Mouse (Mus musculus): ENCODE data around the gene Nynrin. TPM values are rescaled to one million over a fixed set of nuclear protein-coding genes. Genes with fewer than 3 reads are reported as not detected.

The Nynrin gene
- polyA plus RNA-seq, 1 experiment from 2014 or later: 5.8 TPM

DNA sequence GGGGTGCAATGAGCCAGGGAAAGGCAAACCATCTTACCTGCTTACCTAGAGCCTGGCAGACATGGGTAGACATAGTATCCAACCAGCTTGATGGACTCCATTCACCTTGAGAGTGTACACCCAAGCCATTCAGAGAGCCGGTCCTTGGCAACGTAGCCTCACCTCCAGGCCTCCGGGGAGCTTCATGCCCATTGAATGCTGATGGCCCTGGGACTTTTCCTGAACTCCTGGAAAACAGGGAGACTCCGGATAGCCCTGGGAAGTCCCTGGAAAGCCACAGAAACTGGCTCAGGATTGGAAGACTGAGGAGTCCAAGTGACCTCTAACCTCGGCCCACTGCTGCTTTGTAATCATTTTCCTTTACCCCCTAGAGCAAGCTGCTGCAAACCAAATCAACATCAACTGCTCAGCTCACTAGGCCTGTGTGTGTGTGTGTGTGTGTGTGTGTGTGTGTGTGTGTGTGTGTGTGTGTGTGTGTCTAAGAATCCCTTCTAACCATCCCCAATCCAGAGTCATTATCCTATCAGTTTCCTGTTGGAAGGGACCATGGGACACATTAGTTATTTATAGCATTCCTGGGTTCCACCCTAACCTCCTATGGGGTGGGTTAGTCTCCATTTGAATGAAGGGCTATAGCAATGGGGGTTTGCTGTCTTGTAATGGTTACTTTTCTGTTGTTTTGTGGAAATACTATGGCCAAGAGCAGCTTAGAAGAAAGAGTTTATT is 18.8 kb upstream of the Nynrin start:
- no peak for ATAC-seq (ENCODE audit: low read depth)
- WGBS: 87% methylated on average over 5 of the region's 5 CpGs

DNA sequence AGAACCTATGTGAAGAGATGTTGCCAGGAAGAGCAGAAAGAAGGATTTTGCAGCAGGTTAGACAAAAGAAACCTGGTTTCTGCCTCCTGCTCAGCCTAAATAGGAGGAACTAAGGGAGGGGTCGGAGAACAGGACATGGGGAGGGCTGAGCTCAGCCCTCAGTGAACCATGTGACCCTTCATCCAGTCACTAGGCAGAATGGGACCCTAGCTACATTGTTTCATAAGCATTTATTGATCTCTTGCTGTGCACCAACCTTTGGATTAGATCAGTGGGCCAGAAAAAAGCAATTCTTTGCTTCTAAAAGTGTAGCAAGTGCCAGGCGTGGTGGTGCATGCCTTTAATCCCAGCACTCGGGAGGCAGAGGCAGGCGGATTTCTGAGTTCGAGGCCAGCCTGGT is 15.5 kb upstream of the Nynrin start:
- no peak overlapping the region for H3K4me3 ChIP-seq (ENCODE audit: low read depth, low read length)
- no peak for ATAC-seq (ENCODE audit: low read depth)
- no peaks in the 10 kb centered on the region for H3K36me3 ChIP-seq (ENCODE audit: control insufficient read depth, insufficient read depth, low read length)
- WGBS: 87% methylated on average over 4 of the region's 5 CpGs
- no peaks in the 10 kb centered on the region for H3K4me1 ChIP-seq (ENCODE audit: control insufficient read depth, insufficient read depth, low read length)
- no peaks in the 10 kb centered on the region for H3K27me3 ChIP-seq (ENCODE audit: control insufficient read depth, insufficient read depth, low read length)
- no peak overlapping the region for H3K27ac ChIP-seq (ENCODE audit: low read depth, low read length)
- no peak overlapping the region for H3K4me2 ChIP-seq (ENCODE audit: low read depth, low read length)
- no peaks in the 10 kb centered on the region for H3K9me3 ChIP-seq (ENCODE audit: control insufficient read depth, low read length)
- no peak overlapping the region for H3K9ac ChIP-seq (replicated peaks; ENCODE audit: low read depth, low read length)

More for the DNA sequence above, 18.8 kb upstream of the Nynrin start:
- Histone ChIP-seq H3K4me2 (ENCODE audit: low read depth, low read length) (no peak overlapping the region), H3K36me3 (ENCODE audit: control insufficient read depth, insufficient read depth, low read length) (no peaks in the 10 kb centered on the region), H3K9me3 (ENCODE audit: control insufficient read depth, low read length) (no peaks in the 10 kb centered on the region), H3K4me3 (ENCODE audit: low read depth, low read length) (no peak overlapping the region), H3K4me1 (ENCODE audit: control insufficient read depth, insufficient read depth, low read length) (no peaks in the 10 kb centered on the region), H3K9ac (replicated peaks; ENCODE audit: low read depth, low read length) (no peak overlapping the region), H3K27me3 (ENCODE audit: control insufficient read depth, insufficient read depth, low read length) (no peaks in the 10 kb centered on the region), H3K27ac (ENCODE audit: low read depth, low read length) (no peak overlapping the region)

DNA sequence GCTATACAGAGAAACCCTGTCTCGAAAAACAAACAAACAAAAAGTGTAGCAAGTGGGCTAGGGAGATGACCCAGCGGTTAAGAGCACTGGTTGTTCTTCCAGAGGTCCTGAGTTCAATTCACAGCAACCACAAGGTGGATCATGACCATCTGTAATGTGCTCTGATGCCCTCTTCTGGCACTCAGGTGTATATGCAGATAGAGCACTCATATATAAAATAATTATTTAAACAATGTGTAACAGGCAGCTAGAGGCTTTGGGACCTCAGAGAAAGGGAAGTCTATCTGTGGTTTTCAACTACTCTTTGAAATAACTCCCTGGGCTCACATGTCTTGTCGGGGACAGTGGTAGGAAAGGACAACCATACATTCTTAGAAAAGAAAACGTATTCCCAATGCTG is 15.1 kb upstream of the Nynrin start:
- ATAC-seq (ENCODE audit: low read depth): no peak
- WGBS: 90% methylated on average over 4 of the region's 4 CpGs
- H3K36me3 ChIP-seq (ENCODE audit: control insufficient read depth, insufficient read depth, low read length): no peaks in the 10 kb centered on the region
- no peaks in the 10 kb centered on the region for H3K27me3 ChIP-seq (ENCODE audit: control insufficient read depth, insufficient read depth, low read length)
- H3K4me2 ChIP-seq (ENCODE audit: low read depth, low read length): no peak overlapping the region
- H3K9ac ChIP-seq (replicated peaks; ENCODE audit: low read depth, low read length): no peak overlapping the region
- H3K4me1 ChIP-seq (ENCODE audit: control insufficient read depth, insufficient read depth, low read length): no peaks in the 10 kb centered on the region
- H3K4me3 ChIP-seq (ENCODE audit: low read depth, low read length): no peak overlapping the region
- no peaks in the 10 kb centered on the region for H3K9me3 ChIP-seq (ENCODE audit: control insufficient read depth, low read length)
- no peak overlapping the region for H3K27ac ChIP-seq (ENCODE audit: low read depth, low read length)

DNA sequence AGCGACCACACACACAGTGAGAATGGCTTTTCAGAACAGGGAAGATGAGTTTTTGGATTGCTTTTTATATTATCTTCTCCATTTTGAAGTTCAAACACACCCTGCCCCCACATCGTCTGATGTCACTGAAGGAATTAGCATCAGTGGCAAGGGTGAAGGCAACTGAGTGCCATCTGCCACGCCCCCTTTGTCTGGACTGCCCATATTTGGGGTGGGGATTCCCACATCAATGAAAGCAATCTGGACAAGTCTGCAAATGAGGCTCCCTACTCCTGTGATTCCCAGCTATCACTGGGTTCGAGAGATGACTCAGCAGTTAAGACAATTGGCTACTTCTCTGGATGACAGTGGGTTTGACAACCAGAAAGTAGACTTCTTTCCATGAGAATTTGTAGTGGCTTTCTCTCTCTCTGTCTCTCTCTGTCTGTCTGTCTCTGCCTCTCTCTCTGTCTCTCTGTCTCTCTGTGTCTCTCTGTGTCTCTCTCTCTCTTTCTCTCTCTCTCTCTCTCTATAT is 12.9 kb upstream of the Nynrin start:
- no peak overlapping the region for H3K4me2 ChIP-seq (ENCODE audit: low read depth, low read length)
- no peaks in the 10 kb centered on the region for H3K27me3 ChIP-seq (ENCODE audit: control insufficient read depth, insufficient read depth, low read length)
- H3K36me3 ChIP-seq (ENCODE audit: control insufficient read depth, insufficient read depth, low read length): no peaks in the 10 kb centered on the region
- no peaks in the 10 kb centered on the region for H3K4me1 ChIP-seq (ENCODE audit: control insufficient read depth, insufficient read depth, low read length)
- 52% methylated on average over 4 of the region's 4 CpGs for WGBS
- H3K4me3 ChIP-seq (ENCODE audit: low read depth, low read length): no peak overlapping the region
- no peak for ATAC-seq (ENCODE audit: low read depth)
- H3K9ac ChIP-seq (replicated peaks; ENCODE audit: low read depth, low read length): no peak overlapping the region
- no peaks in the 10 kb centered on the region for H3K9me3 ChIP-seq (ENCODE audit: control insufficient read depth, low read length)
- H3K27ac ChIP-seq (ENCODE audit: low read depth, low read length): no peak overlapping the region

DNA sequence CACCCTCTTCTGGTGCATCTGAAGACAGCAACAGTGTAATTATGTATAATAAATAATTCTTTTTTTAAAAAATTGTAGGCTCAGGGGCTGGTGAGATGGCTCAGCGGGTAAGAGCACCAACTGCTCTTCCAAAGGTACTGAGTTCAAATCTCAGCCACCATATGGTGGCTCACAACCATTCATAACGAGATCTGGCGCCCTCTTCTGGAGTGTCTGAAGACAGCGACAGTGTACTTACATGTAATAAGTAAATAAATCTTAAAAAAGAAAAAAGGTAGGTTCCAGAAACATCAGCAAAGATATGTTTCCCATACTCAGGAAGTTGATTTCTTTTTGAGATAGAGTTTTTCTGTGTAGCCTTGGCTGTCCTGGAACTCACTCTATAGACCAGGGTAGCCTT is 11.0 kb upstream of the Nynrin start:
- Histone ChIP-seq H3K9ac (replicated peaks; ENCODE audit: low read depth, low read length) (no peak overlapping the region), H3K27me3 (ENCODE audit: control insufficient read depth, insufficient read depth, low read length) (no peaks in the 10 kb centered on the region), H3K36me3 (ENCODE audit: control insufficient read depth, insufficient read depth, low read length) (no peaks in the 10 kb centered on the region), H3K4me3 (ENCODE audit: low read depth, low read length) (no peak overlapping the region), H3K4me2 (ENCODE audit: low read depth, low read length) (no peak overlapping the region), H3K27ac (ENCODE audit: low read depth, low read length) (no peak overlapping the region), H3K9me3 (ENCODE audit: control insufficient read depth, low read length) (no peaks in the 10 kb centered on the region), H3K4me1 (ENCODE audit: control insufficient read depth, insufficient read depth, low read length) (no peaks in the 10 kb centered on the region)
- ATAC-seq (ENCODE audit: low read depth): no peak
- WGBS: 77% methylated on average over 4 of the region's 4 CpGs

DNA sequence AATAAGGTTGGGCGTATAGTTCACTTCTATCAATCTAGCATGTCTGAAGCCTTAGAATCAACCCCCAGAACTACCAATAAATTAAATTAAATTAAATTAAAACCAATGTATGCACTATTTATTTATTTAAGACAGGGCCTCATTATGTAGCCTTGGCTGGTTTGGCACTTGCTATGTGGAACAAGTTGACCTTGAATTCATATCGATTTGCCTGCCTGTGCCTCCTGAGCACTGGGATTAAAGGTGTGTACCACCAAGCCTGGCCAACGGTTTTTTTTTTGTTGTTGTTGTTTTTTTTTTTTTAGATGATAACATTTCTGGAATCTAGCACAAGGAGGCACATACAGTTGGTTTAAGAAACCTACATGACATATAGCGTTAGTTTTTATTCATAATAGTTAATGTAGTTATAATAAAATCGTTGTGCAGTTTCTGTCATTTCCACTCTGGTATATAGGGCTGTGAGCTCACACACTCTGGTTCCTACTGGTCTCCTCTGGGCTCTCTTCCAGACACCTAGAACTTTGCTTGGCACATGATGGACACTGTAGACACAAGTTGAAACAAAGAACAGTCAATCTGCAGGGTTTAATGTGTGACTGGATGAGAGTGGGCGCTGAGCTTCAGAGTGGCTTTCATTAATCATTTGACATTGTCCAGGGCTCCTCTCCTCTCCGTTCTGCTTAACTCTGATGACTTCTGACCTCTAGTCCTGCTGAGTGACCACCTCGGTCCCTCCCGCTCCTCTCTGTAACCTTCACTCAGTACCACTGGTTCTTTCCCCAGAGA is 8.1 kb upstream of the Nynrin start:
- no peaks in the 10 kb centered on the region for H3K27me3 ChIP-seq (ENCODE audit: control insufficient read depth, insufficient read depth, low read length)
- no peaks in the 10 kb centered on the region for H3K9me3 ChIP-seq (ENCODE audit: control insufficient read depth, low read length)
- no peak overlapping the region for H3K4me2 ChIP-seq (ENCODE audit: low read depth, low read length)
- no peak for ATAC-seq (ENCODE audit: low read depth)
- H3K27ac ChIP-seq (ENCODE audit: low read depth, low read length): no peak overlapping the region
- H3K36me3 ChIP-seq (ENCODE audit: control insufficient read depth, insufficient read depth, low read length): no peaks in the 10 kb centered on the region
- WGBS: 80% methylated on average over 9 of the region's 9 CpGs
- H3K4me1 ChIP-seq (ENCODE audit: control insufficient read depth, insufficient read depth, low read length): no peaks in the 10 kb centered on the region
- H3K4me3 ChIP-seq (ENCODE audit: low read depth, low read length): no peak overlapping the region
- H3K9ac ChIP-seq (replicated peaks; ENCODE audit: low read depth, low read length): no peak overlapping the region

DNA sequence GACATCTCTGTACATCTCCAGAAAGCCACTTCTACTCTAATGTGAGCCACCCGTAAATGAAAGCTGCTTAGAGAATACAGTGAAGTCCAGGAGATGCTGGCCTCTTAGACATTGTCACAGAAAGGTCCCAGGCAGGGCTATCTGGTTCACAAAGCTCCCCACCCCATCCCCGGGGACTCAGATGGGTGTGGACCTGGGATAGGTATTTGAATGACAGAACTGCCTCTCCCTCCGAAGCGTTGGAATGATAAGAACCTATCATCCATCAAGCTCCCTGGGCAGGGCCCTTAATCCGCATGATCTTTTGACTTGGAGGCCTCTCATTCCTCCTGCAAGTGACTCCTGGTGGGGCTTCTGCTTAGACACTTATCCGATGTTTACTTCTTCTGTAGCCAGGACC is 2.9 kb upstream of the Nynrin start:
- no peak overlapping the region for H3K4me2 ChIP-seq (ENCODE audit: low read depth, low read length)
- no peak overlapping the region for H3K4me3 ChIP-seq (ENCODE audit: low read depth, low read length)
- peaks cover 11% of the 10 kb centered on the region; the same call in 1 of the 2 replicates for H3K4me1 ChIP-seq (ENCODE audit: control insufficient read depth, insufficient read depth, low read length)
- no peak overlapping the region for H3K27ac ChIP-seq (ENCODE audit: low read depth, low read length)
- H3K27me3 ChIP-seq (ENCODE audit: control insufficient read depth, insufficient read depth, low read length): no peaks in the 10 kb centered on the region
- H3K9ac ChIP-seq (replicated peaks; ENCODE audit: low read depth, low read length): no peak overlapping the region
- ATAC-seq (ENCODE audit: low read depth): no peak
- H3K9me3 ChIP-seq (ENCODE audit: control insufficient read depth, low read length): no peaks in the 10 kb centered on the region
- H3K36me3 ChIP-seq (ENCODE audit: control insufficient read depth, insufficient read depth, low read length): no peaks in the 10 kb centered on the region
- WGBS: 75% methylated on average over 6 of the region's 6 CpGs

DNA sequence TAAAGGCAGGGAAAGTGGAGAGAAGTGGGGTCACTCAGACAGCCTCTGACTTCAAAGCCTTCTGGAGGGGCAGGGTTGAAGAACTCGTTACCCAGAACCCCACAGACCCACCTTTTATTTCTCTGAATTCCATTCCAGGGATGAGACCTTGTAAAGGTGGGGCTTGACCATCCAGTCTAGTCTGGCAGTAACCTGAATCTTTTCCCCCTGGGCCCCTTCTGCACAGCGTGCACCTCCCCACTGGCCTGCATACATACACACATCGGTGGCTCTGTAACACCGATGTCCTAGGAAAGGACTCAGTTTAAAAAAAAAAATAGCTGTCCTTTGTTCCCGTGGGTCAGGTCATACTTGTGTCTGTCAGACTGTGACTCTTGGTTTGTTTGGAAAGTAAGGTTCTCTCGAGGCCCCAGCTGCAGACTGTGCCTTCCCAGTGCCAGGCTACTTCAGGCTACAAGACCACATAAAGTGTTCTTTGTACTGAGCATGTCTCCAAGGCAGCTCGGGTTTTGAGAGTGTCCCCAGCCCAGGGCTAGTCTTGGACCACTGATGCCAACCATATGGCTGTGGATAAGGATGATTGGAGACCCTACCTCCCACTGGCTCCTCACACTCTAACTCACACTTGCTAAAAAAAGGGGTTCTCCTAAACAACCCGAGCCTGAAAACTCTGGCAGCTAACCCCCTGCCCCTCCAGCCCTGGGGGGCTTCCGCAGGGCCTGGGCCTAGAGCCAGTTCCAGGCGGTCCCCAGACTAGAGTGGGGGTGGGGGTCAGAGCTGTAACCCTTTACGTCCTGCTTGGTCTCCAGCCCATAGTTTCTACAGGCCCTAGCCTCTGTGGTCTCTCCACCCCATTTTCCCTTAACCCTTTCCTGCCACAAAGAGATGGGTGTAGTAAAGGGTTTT is 911 bp upstream of the Nynrin start:
- H3K9ac ChIP-seq (replicated peaks; ENCODE audit: low read depth, low read length): no peak overlapping the region
- H3K27ac ChIP-seq (ENCODE audit: low read depth, low read length): peak overlapping the region; percentile 78
- peaks cover 22% of the 10 kb centered on the region for H3K4me1 ChIP-seq (ENCODE audit: control insufficient read depth, insufficient read depth, low read length)
- ATAC-seq (ENCODE audit: low read depth): peak; percentile 77
- peak overlapping the region; percentile 57 for H3K4me3 ChIP-seq (ENCODE audit: low read depth, low read length)
- WGBS: 4% methylated on average over 11 of the region's 11 CpGs
- no peaks in the 10 kb centered on the region for H3K27me3 ChIP-seq (ENCODE audit: control insufficient read depth, insufficient read depth, low read length)
- no peaks in the 10 kb centered on the region for H3K9me3 ChIP-seq (ENCODE audit: control insufficient read depth, low read length)
- no peaks in the 10 kb centered on the region for H3K36me3 ChIP-seq (ENCODE audit: control insufficient read depth, insufficient read depth, low read length)
- H3K4me2 ChIP-seq (ENCODE audit: low read depth, low read length): peak overlapping the region; percentile 89

Data from neural tube, embryonic 14.5 days (tissue).